Mouse (Mus musculus) kidney, embryonic 16.5 days (tissue): ENCODE results near the gene Dync1i1. TPM values are rescaled to one million over a fixed set of nuclear protein-coding genes. Genes with fewer than 3 reads are reported as not detected.

Experiments
- ATAC-seq: fragments of 200-750 bp; cut with Nextera tagmentation; 2 replicates; pipeline ENCODE4 v1.8.0; 2017; ENCODE audit warnings: moderate TSS enrichment; ENCODE audit not compliant: low FRiP score, low TSS enrichment
- H3K27ac ChIP-seq: fragments of 300-500 bp; sonication (generic); 2 replicates; pipeline ENCODE4 v1.5.1; 2014; ENCODE audit warnings: low read length
- H3K27me3 ChIP-seq: fragments of 300-500 bp; sonication (generic); 2 replicates; pipeline ENCODE4 v1.6.1; 2014; ENCODE audit warnings: low read length, control low read depth, mixed read lengths; ENCODE audit not compliant: insufficient read depth
- H3K36me3 ChIP-seq: fragments of 300-500 bp; sonication (generic); 2 replicates; pipeline ENCODE4 v1.6.1; 2014; ENCODE audit warnings: low read length, control low read depth, mixed read lengths; ENCODE audit not compliant: insufficient read depth
- H3K4me1 ChIP-seq: fragments of 300-500 bp; sonication (generic); 2 replicates; pipeline ENCODE4 v1.6.1; 2014; ENCODE audit warnings: low read length, control low read depth, mixed read lengths; ENCODE audit not compliant: insufficient read depth
- H3K4me2 ChIP-seq: fragments of 300-500 bp; sonication (generic); replicated peaks from 2 replicates; pipeline ENCODE4 v1.6.1; 2014; ENCODE audit warnings: low read depth, low read length
- H3K4me3 ChIP-seq: fragments of 300-500 bp; sonication (generic); 2 replicates; pipeline ENCODE4 v1.5.1; 2014; ENCODE audit warnings: mild to moderate bottlenecking, low read length
- H3K9ac ChIP-seq: fragments of 300-500 bp; sonication (generic); replicated peaks from 2 replicates; pipeline ENCODE4 v1.6.1; 2014; ENCODE audit warnings: low read length
- H3K9me3 ChIP-seq: fragments of 300-500 bp; sonication (generic); 2 replicates; pipeline ENCODE4 v1.6.1; 2016; ENCODE audit warnings: low read length, control low read depth
- WGBS: fragments of 180-500 bp; shearing (Covaris S2); extraction: QIAGEN DNeasy Blood & Tissue Kit; methylation state at CpG from one replicate; pipeline ENCODE4 v1.1.7; 2014; 5-methylcytosine and 5-hydroxymethylcytosine counted together
- polyA plus RNA-seq: library from polyadenylated mRNA; unstranded; fragments of >200 nt; fragmentation: Nextera tagmentation; extraction: Ambion mirVana; gene quantifications from 2 replicates; pipeline ENCODE4 v1.2.1, GENCODE M21; 2015

The Dync1i1 gene
- polyA plus RNA-seq, 1 experiment from 2014 or later: 3.8 TPM

- Histone ChIP-seq H3K27ac (no peak overlapping the region), H3K4me1 (peaks cover 9% of the 10 kb centered on the region), H3K9me3 (no peaks in the 10 kb centered on the region), H3K9ac (no peak overlapping the region), H3K4me2 (no peak overlapping the region), H3K4me3 (no peak overlapping the region), H3K27me3 (no peaks in the 10 kb centered on the region), H3K36me3 (no peaks in the 10 kb centered on the region)
- no peak for ATAC-seq
- WGBS: 94% methylated on average over 2 of the region's 2 CpGs
Measured at GRCm38 (mm10) chr6:5832838-5833237, 107.4 kb downstream of the Dync1i1 start.

GRCm38 (mm10) chr6:5842466-5842865, 117.0 kb downstream of the Dync1i1 start:
- Histone ChIP-seq H3K9ac (no peak overlapping the region), H3K9me3 (no peaks in the 10 kb centered on the region), H3K27me3 (no peaks in the 10 kb centered on the region), H3K4me2 (no peak overlapping the region), H3K4me1 (no peaks in the 10 kb centered on the region), H3K27ac (no peak overlapping the region), H3K4me3 (no peak overlapping the region), H3K36me3 (no peaks in the 10 kb centered on the region)
- WGBS: 74% methylated on average over 5 of the region's 5 CpGs
- no peak for ATAC-seq

GRCm38 (mm10) chr6:5846154-5846553, 120.7 kb downstream of the Dync1i1 start:
- H3K36me3 ChIP-seq: no peaks in the 10 kb centered on the region
- no peak overlapping the region for H3K4me3 ChIP-seq
- ATAC-seq: no peak
- no peaks in the 10 kb centered on the region for H3K4me1 ChIP-seq
- H3K9ac ChIP-seq: no peak overlapping the region
- H3K27me3 ChIP-seq: no peaks in the 10 kb centered on the region
- H3K27ac ChIP-seq: no peak overlapping the region
- H3K9me3 ChIP-seq: no peaks in the 10 kb centered on the region
- WGBS: 94% methylated on average over 5 of the region's 5 CpGs
- H3K4me2 ChIP-seq: no peak overlapping the region

GRCm38 (mm10) chr6:5854048-5854836, 128.8 kb downstream of the Dync1i1 start:
- Histone ChIP-seq H3K27ac (no peak overlapping the region), H3K9me3 (no peaks in the 10 kb centered on the region), H3K4me1 (peaks cover 8% of the 10 kb centered on the region), H3K4me2 (no peak overlapping the region), H3K27me3 (no peaks in the 10 kb centered on the region), H3K36me3 (no peaks in the 10 kb centered on the region), H3K4me3 (no peak overlapping the region), H3K9ac (no peak overlapping the region)
- WGBS: 89% methylated on average over 12 of the region's 12 CpGs
- no peak for ATAC-seq

GRCm38 (mm10) chr6:5855526-5855925, 130.1 kb downstream of the Dync1i1 start:
- Histone ChIP-seq H3K9ac (no peak overlapping the region), H3K9me3 (no peaks in the 10 kb centered on the region), H3K4me2 (no peak overlapping the region), H3K4me1 (peaks cover 10% of the 10 kb centered on the region), H3K36me3 (no peaks in the 10 kb centered on the region), H3K27me3 (no peaks in the 10 kb centered on the region), H3K4me3 (no peak overlapping the region), H3K27ac (no peak overlapping the region)
- 62% methylated on average over 6 of the region's 6 CpGs for WGBS
- ATAC-seq: no peak

- H3K27me3 ChIP-seq: no peaks in the 10 kb centered on the region
- peak overlapping the region; percentile 41 for H3K4me2 ChIP-seq
- no peak overlapping the region for H3K27ac ChIP-seq
- WGBS: 16% methylated on average over 12 of the region's 12 CpGs
- no peak for ATAC-seq
- H3K4me1 ChIP-seq: peaks cover 10% of the 10 kb centered on the region
- H3K9me3 ChIP-seq: no peaks in the 10 kb centered on the region
- 0 out of 2 replicates have a peak overlapping the region, but pooled peaks have one; percentile 8 for H3K4me3 ChIP-seq
- no peaks in the 10 kb centered on the region for H3K36me3 ChIP-seq
- H3K9ac ChIP-seq: no peak overlapping the region
Measured at GRCm38 (mm10) chr6:5858371-5858770, 132.9 kb downstream of the Dync1i1 start.

GRCm38 (mm10) chr6:5858901-5859598, 133.6 kb downstream of the Dync1i1 start:
- 40% methylated on average over 20 of the region's 20 CpGs for WGBS
- Histone ChIP-seq H3K4me2 (peak overlapping the region; percentile 41), H3K27ac (no peak overlapping the region), H3K9me3 (no peaks in the 10 kb centered on the region), H3K9ac (0 out of 2 replicates have a peak overlapping the region, but pooled peaks have one; percentile 1), H3K4me3 (0 out of 2 replicates have a peak overlapping the region, but pooled peaks have one; percentile 8), H3K27me3 (no peaks in the 10 kb centered on the region), H3K36me3 (no peaks in the 10 kb centered on the region), H3K4me1 (peaks cover 10% of the 10 kb centered on the region)
- peak; percentile 57; the same call in 1 of the 2 replicates for ATAC-seq

- WGBS: 54% methylated on average over 8 of the region's 8 CpGs
- peak; percentile 51; the same call in 1 of the 2 replicates for ATAC-seq
- H3K27ac ChIP-seq: no peak overlapping the region
- no peaks in the 10 kb centered on the region for H3K27me3 ChIP-seq
- no peak overlapping the region for H3K9ac ChIP-seq
- no peaks in the 10 kb centered on the region for H3K36me3 ChIP-seq
- peaks cover 10% of the 10 kb centered on the region for H3K4me1 ChIP-seq
- H3K4me2 ChIP-seq: peak overlapping the region; percentile 41
- H3K4me3 ChIP-seq: no peak overlapping the region
- no peaks in the 10 kb centered on the region for H3K9me3 ChIP-seq
Measured at GRCm38 (mm10) chr6:5859630-5860029, 134.2 kb downstream of the Dync1i1 start.

- ATAC-seq: no peak
- Histone ChIP-seq H3K36me3 (no peaks in the 10 kb centered on the region), H3K9me3 (no peaks in the 10 kb centered on the region), H3K27me3 (no peaks in the 10 kb centered on the region), H3K4me2 (no peak overlapping the region), H3K4me1 (no peaks in the 10 kb centered on the region), H3K4me3 (no peak overlapping the region), H3K9ac (no peak overlapping the region), H3K27ac (no peak overlapping the region)
- WGBS: 88% methylated on average over 5 of the region's 5 CpGs
Measured at GRCm38 (mm10) chr6:5866091-5866490, 140.7 kb downstream of the Dync1i1 start.

- no peak overlapping the region for H3K9ac ChIP-seq
- no peak overlapping the region for H3K27ac ChIP-seq
- H3K9me3 ChIP-seq: no peaks in the 10 kb centered on the region
- ATAC-seq: no peak
- H3K36me3 ChIP-seq: no peaks in the 10 kb centered on the region
- 90% methylated on average over 4 of the region's 4 CpGs for WGBS
- H3K4me1 ChIP-seq: no peaks in the 10 kb centered on the region
- H3K4me2 ChIP-seq: no peak overlapping the region
- H3K27me3 ChIP-seq: no peaks in the 10 kb centered on the region
- H3K4me3 ChIP-seq: no peak overlapping the region
Measured at GRCm38 (mm10) chr6:5867221-5867620, 141.8 kb downstream of the Dync1i1 start.
